Mouse (Mus musculus) liver, adult 2 months (tissue): ENCODE results near the gene Acoxl. TPM values are rescaled to one million over a fixed set of nuclear protein-coding genes. Genes with fewer than 3 reads are reported as not detected.

ENCODE experiments used
- DNase-seq: peaks from one replicate; pipeline ENCODE4 v3.0.0-alpha.2; 2011; ENCODE audit warnings: low read depth, low spot score; ENCODE audit errors: extremely low read depth
- H3K27ac ChIP-seq: fragments of 200-500 bp; replicated peaks from 2 replicates; pipeline ENCODE4 v1.5.1; 2012; ENCODE audit warnings: low read depth, mild to moderate bottlenecking, control low read depth, inconsistent platforms, low read length; ENCODE audit not compliant: insufficient read depth
- H3K27me3 ChIP-seq: fragments of 200-500 bp; 2 replicates; pipeline ENCODE4 v1.6.1; 2012; ENCODE audit warnings: mild to moderate bottlenecking, moderate library complexity, low read length, inconsistent platforms; ENCODE audit not compliant: control insufficient read depth, insufficient read depth
- H3K36me3 ChIP-seq: fragments of 200-500 bp; 2 replicates; pipeline ENCODE4 v1.6.1; 2012; ENCODE audit warnings: low read length, inconsistent platforms; ENCODE audit not compliant: control insufficient read depth, insufficient read depth
- H3K4me1 ChIP-seq: fragments of 200-500 bp; 2 replicates; pipeline ENCODE4 v1.6.1; 2011; ENCODE audit warnings: low read length; ENCODE audit not compliant: control insufficient read depth, insufficient read depth
- H3K4me3 ChIP-seq: fragments of 200-500 bp; 2 replicates; pipeline ENCODE4 v1.5.1; 2011; ENCODE audit warnings: low read depth, mild to moderate bottlenecking, control low read depth, low read length, moderate library complexity; ENCODE audit not compliant: insufficient read depth
- H3K79me2 ChIP-seq: fragments of 200-500 bp; 2 replicates; pipeline ENCODE4 v1.6.1; 2012; ENCODE audit warnings: inconsistent platforms, mild to moderate bottlenecking, low read length, moderate library complexity; ENCODE audit not compliant: control insufficient read depth, insufficient read depth
- H3K9ac ChIP-seq: fragments of 200-500 bp; 2 replicates; pipeline ENCODE4 v1.6.1; 2012; ENCODE audit warnings: low read depth, mild to moderate bottlenecking, control low read depth, inconsistent platforms, low read length
- CTCF ChIP-seq: fragments of 200-500 bp; IDR thresholded peaks from 2 replicates; pipeline ENCODE4 v1.5.1; 2011; ENCODE audit warnings: low read depth, low read length, control low read depth
- POLR2A ChIP-seq: fragments of 200-500 bp; IDR thresholded peaks from 2 replicates; pipeline ENCODE4 v1.6.1; 2011; ENCODE audit warnings: low read length, control low read depth; ENCODE audit not compliant: insufficient read depth; ENCODE audit errors: extremely low read depth
- WGBS: fragments of 180-500 bp; shearing (Covaris S2); methylation state at CpG from one replicate; pipeline ENCODE4 v1.1.7; 2018; 5-methylcytosine and 5-hydroxymethylcytosine counted together
- polyA plus RNA-seq: library from polyadenylated mRNA; depleted of rRNA; stranded (reverse); fragments of >200 nt; gene quantifications from 2 replicates; pipeline ENCODE4 v1.2.3, GENCODE M21; 2012
- total RNA-seq: library from RNA; depleted of rRNA; stranded (reverse); fragments of >200 nt; gene quantifications from 2 replicates; pipeline ENCODE4 v1.2.3, GENCODE M21; 2014

Acoxl gene
- total and polyA plus RNA-seq, 2 experiments, result not detected

GRCm38 (mm10) chr2:128140183-128140582 lies 301.5 kb downstream of the Acoxl start:
- WGBS, result 95% methylated on average over 3 of the region's 3 CpGs
- Histone ChIP-seq H3K4me3 (no peak overlapping the region), H3K27me3 (no peaks in the 10 kb centered on the region), H3K9ac (no peak overlapping the region), H3K4me1 (peaks cover 7% of the 10 kb centered on the region), H3K79me2 (no peaks in the 10 kb centered on the region), H3K36me3 (no peaks in the 10 kb centered on the region), H3K27ac (no peak overlapping the region)
- no peak for DNase-seq
- no peak for TF ChIP-seq CTCF
- no peak for TF ChIP-seq POLR2A

- Histone ChIP-seq H3K4me3 (no peak overlapping the region), H3K27me3 (no peaks in the 10 kb centered on the region), H3K36me3 (peaks cover 2% of the 10 kb centered on the region; the same call in 1 of the 2 replicates), H3K79me2 (no peaks in the 10 kb centered on the region), H3K27ac (no peak overlapping the region), H3K4me1 (peaks cover 3% of the 10 kb centered on the region), H3K9ac (no peak overlapping the region)
- TF ChIP-seq CTCF (no peak), POLR2A (no peak)
- no peak for DNase-seq
Observed at GRCm38 (mm10) chr2:128143992-128144391, 305.3 kb downstream of the Acoxl start.

GRCm38 (mm10) chr2:128145433-128145832 lies 306.8 kb downstream of the Acoxl start:
- Histone ChIP-seq H3K36me3 (peaks cover 2% of the 10 kb centered on the region; the same call in 1 of the 2 replicates), H3K9ac (no peak overlapping the region), H3K4me3 (no peak overlapping the region), H3K4me1 (peaks cover 3% of the 10 kb centered on the region), H3K27ac (no peak overlapping the region), H3K27me3 (no peaks in the 10 kb centered on the region), H3K79me2 (no peaks in the 10 kb centered on the region; the same call in 1 of the 2 replicates)
- TF ChIP-seq POLR2A (no peak), CTCF (no peak)
- 52% methylated on average over 3 of the region's 3 CpGs for WGBS
- no peak for DNase-seq

GRCm38 (mm10) chr2:128149596-128149995 lies 310.9 kb downstream of the Acoxl start:
- Histone ChIP-seq H3K79me2 (no peaks in the 10 kb centered on the region; the same call in 1 of the 2 replicates), H3K4me3 (no peak overlapping the region), H3K36me3 (peaks cover 2% of the 10 kb centered on the region; the same call in 1 of the 2 replicates), H3K27me3 (no peaks in the 10 kb centered on the region), H3K27ac (no peak overlapping the region), H3K4me1 (no peaks in the 10 kb centered on the region), H3K9ac (no peak overlapping the region)
- 83% methylated on average over 5 of the region's 5 CpGs for WGBS
- no peak for TF ChIP-seq POLR2A
- TF ChIP-seq CTCF, result no peak
- no peak for DNase-seq

- no peak overlapping the region for H3K4me3 ChIP-seq
- H3K4me1 ChIP-seq, result no peaks in the 10 kb centered on the region
- TF ChIP-seq CTCF, result no peak
- TF ChIP-seq POLR2A, result no peak
- no peak for DNase-seq
- H3K27ac ChIP-seq, result no peak overlapping the region
- H3K36me3 ChIP-seq, result peaks cover under 1% of the 10 kb centered on the region; the same call in 1 of the 2 replicates
- WGBS, result 95% methylated on average over 9 of the region's 9 CpGs
- H3K27me3 ChIP-seq, result no peaks in the 10 kb centered on the region
- H3K9ac ChIP-seq, result no peak overlapping the region
- H3K79me2 ChIP-seq, result no peaks in the 10 kb centered on the region; the same call in 1 of the 2 replicates
Observed at GRCm38 (mm10) chr2:128152211-128152610, 313.5 kb downstream of the Acoxl start.

- 89% methylated on average over 16 of the region's 16 CpGs for WGBS
- TF ChIP-seq POLR2A (no peak), CTCF (no peak)
- H3K27me3 ChIP-seq, result no peaks in the 10 kb centered on the region
- no peaks in the 10 kb centered on the region; the same call in 1 of the 2 replicates for H3K79me2 ChIP-seq
- no peak overlapping the region for H3K9ac ChIP-seq
- no peak for DNase-seq
- no peaks in the 10 kb centered on the region for H3K36me3 ChIP-seq
- H3K27ac ChIP-seq, result no peak overlapping the region
- H3K4me3 ChIP-seq, result no peak overlapping the region
- H3K4me1 ChIP-seq, result no peaks in the 10 kb centered on the region
Observed at GRCm38 (mm10) chr2:128152845-128153550, 314.3 kb downstream of the Acoxl start.
